Mouse (Mus musculus) c-Kit-positive CD71-positive TER-119-positive erythroid progenitor cells, embryonic 14.5 days (primary cell): ENCODE measurements around the gene Gm8229.
"Not testable (repeated sequence)": the region's sequence is repeated elsewhere in the genome, so short reads cannot be mapped to it uniquely, and the experiment has no call there.

Experiments used
- DNase-seq: peaks from one replicate; pipeline ENCODE4 v3.0.0-alpha.2; 2013; ENCODE audit warnings: low spot score

Gm8229 gene

DNA sequence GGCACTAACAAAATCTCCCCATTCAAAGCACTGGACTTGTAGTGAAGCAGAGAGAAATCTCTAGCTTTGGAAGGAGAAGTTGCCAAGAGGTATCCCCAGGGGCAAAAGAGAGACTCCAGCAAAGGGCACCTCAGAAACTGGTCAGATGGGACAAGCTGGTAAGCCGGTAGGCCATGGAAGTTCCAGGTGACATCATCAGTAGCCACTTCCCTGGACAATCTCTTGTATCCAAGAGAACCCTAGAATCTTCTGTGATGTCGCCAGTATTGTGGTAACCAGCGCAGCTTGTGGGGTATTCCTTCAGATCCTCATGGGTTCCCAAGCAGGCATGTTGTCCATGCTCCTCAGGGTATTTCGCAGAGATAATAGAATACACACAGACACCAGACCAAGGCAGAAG lies at the start of gene Gm8229:
Gene Gm8229 (plus strand): TSS at position 301 of the 400 bp plus-strand sequence.
- DNase-seq, result not testable (repeated sequence)

DNA sequence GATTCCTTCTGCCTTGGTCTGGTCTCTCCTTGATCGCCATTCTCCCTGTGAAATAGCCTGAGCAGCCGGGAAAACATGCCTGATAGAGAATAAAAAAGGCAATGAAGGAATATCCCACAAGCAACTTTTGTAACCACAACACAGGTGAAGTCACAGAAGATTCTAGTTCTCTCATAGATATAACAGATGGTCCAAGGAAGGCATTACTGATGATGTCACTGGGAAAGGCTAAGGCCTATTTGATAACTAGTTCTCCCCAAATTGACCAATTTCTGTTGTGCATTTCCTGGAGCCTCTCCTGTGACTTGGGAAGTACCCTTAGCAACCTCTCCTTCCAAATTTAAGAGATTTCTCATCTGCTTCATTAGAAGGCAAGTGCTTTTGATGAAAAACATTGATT lies 26.7 kb upstream of the Gm8229 start, which contains the start of gene Gm5930:
Gene Gm5930 (minus strand): TSS at position 101 of the 400 bp plus-strand sequence.
- DNase-seq, result not testable (repeated sequence)

GRCm38 (mm10) chr14:44361416-44361815 lies 3.7 kb upstream of the Gm8229 start:
- not testable (repeated sequence) for DNase-seq

- DNase-seq, result not testable (repeated sequence)
These were observed 2.9 kb upstream of the Gm8229 start for GRCm38 (mm10) chr14:44362301-44362700.

DNA sequence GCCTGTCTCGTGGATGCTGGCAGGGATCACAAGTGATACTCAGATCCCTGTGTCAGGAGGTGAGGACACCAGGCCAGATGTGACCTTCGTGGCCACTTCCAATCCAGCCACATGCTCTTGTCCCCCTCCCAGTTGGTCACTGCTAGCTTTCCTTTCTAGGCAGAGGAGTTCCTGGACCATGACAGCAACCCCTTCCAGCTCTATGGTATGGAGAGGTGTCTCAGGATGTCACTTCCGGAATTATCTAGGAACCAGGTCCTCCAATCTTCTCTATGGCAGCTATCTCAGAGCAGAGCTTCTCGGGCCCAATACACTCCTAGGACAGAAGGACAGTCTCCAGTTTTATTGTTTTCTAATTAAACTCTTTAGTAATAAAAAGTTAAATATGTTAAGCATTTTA lies 19.1 kb downstream of the Gm8229 start:
- not testable (repeated sequence) for DNase-seq

DNA sequence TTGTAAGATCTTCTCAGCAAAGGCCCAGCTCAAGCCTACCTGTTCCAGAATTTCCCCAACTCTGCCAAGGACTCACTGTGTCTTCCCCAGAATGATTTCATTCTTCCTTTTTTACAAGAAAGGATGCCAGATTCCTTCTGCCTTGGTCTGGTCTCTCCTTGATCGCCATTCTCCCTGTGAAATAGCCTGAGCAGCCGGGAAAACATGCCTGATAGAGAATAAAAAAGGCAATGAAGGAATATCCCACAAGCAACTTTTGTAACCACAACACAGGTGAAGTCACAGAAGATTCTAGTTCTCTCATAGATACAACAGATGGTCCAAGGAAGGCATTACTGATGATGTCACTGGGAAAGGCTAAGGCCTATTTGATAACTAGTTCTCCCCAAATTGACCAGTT lies 45.4 kb downstream of the Gm8229 start, which contains the start of gene Gm3371:
Gene Gm3371 (minus strand): TSS at position 101 of the 400 bp plus-strand sequence.
- DNase-seq, result not testable (repeated sequence)
